Mouse (Mus musculus): ENCODE results near the gene Serpina12. TPM values are rescaled to one million over a fixed set of nuclear protein-coding genes. Genes with fewer than 3 reads are reported as not detected.

Serpina12 gene
- polyA plus RNA-seq, 1 experiment from 2014 or later, result not detected

GRCm38 (mm10) chr12:104002569-104003237, 41.5 kb downstream of the Serpina12 start:
- ATAC-seq, result no peak
- Histone ChIP-seq H3K27ac (no peak overlapping the region), H3K9me3 (replicated peaks) (no peaks in the 10 kb centered on the region; the same call in 1 of the 2 replicates), H3K9ac (no peak overlapping the region), H3K36me3 (no peaks in the 10 kb centered on the region), H3K27me3 (replicated peaks) (no peaks in the 10 kb centered on the region), H3K4me2 (no peak overlapping the region), H3K4me3 (no peak overlapping the region), H3K4me1 (no peaks in the 10 kb centered on the region)
- 60% methylated on average over 10 of the region's 10 CpGs for WGBS (ENCODE audit: insufficient replicate concordance)

DNA sequence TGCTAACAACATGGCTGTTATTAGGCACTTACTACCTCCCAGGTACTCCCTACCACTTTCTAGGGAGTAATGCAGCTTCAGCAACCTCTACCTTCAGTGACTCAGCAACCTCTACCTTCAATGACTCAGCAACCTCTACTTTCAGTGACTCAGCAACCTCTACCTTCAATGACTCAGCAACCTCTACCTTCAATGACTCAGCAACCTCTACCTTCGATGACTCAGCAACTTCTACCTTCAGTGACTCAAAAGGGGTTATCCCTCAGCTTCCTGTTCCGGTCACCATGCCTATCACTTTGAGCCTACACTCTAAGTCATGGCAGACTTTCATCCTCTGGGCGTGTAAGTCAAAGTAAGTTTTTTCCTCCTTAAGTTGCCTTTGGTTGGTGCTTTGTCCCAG, 43.6 kb downstream of the Serpina12 start:
- Histone ChIP-seq H3K4me2 (no peak overlapping the region), H3K4me3 (no peak overlapping the region), H3K27ac (no peak overlapping the region), H3K36me3 (no peaks in the 10 kb centered on the region), H3K9me3 (replicated peaks) (no peaks in the 10 kb centered on the region; the same call in 1 of the 2 replicates), H3K27me3 (replicated peaks) (no peaks in the 10 kb centered on the region), H3K4me1 (no peaks in the 10 kb centered on the region), H3K9ac (no peak overlapping the region)
- WGBS (ENCODE audit: insufficient replicate concordance), result 61% methylated on average over 3 of the region's 3 CpGs
- ATAC-seq, result no peak

- Histone ChIP-seq H3K4me3 (no peak overlapping the region), H3K36me3 (no peaks in the 10 kb centered on the region), H3K4me2 (no peak overlapping the region), H3K9me3 (replicated peaks) (no peaks in the 10 kb centered on the region; the same call in 1 of the 2 replicates), H3K9ac (no peak overlapping the region), H3K27ac (no peak overlapping the region), H3K27me3 (replicated peaks) (no peaks in the 10 kb centered on the region), H3K4me1 (no peaks in the 10 kb centered on the region)
- WGBS (ENCODE audit: insufficient replicate concordance), result 78% methylated on average over 8 of the region's 8 CpGs
- no peak for ATAC-seq
Observed at GRCm38 (mm10) chr12:103999611-104000010, 44.6 kb downstream of the Serpina12 start.

DNA sequence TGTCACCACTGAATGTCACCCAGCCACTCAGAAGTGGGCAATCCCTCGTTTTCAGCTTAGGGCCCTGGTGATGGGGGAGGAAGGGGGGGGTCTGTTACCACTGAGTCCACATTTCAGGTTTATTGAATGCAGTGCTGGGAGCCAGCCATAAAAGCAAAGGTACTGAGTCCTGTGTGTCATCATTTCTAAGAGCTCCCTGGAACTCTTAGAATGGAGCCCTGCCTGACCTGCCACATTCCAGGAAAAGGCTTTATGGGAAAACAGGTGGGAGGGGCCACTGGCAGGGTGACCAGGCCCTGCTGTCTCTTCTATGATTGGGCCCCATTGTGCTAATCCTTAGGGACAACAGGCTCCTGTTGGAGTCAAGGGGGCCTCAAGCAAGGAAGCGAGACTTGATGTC, 47.7 kb downstream of the Serpina12 start:
- no peaks in the 10 kb centered on the region for H3K27me3 ChIP-seq (replicated peaks)
- no peak for ATAC-seq
- no peaks in the 10 kb centered on the region for H3K9me3 ChIP-seq (replicated peaks)
- no peaks in the 10 kb centered on the region for H3K36me3 ChIP-seq
- 58% methylated on average over 2 of the region's 2 CpGs for WGBS (ENCODE audit: insufficient replicate concordance)
- no peak overlapping the region for H3K4me3 ChIP-seq
- no peak overlapping the region for H3K27ac ChIP-seq
- H3K9ac ChIP-seq, result no peak overlapping the region
- H3K4me1 ChIP-seq, result no peaks in the 10 kb centered on the region
- no peak overlapping the region for H3K4me2 ChIP-seq

DNA sequence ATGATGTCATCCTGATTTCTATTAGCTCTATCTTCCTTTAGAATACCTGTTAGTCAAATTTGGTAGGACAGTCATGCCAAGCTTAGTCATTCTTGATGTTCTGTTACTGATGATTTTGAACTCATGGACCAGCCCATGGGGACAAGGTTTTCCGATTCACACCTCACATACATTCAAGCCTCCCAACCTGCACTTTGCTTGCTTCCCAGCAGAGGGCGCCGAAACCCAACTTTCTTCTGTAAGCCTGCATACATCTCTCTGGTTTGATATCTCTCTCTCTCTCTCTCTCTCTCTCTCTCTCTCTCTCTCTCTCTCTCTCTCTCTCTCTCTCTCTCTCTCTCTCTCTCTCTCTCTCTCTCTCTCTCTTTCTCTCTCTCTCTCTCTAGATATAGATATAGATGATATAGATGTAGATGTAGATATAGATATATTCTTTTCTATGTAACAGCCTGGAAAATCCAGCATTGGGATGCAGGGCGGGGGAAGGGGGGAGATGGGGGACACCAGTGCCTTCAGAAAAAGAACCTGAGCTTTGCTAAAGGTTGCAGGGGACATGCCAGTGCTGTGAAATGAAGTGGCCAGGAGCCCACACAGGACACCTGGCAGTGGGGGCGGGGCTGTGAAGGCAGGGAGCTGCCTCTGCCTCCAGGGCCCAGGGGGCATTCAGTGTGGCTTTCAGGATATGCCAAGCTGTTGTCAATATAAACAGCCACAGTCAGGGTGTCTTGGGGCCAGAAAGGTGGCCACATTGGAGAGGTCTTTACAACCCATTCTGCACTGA, 48.8 kb downstream of the Serpina12 start:
- H3K27me3 ChIP-seq (replicated peaks), result no peaks in the 10 kb centered on the region
- no peak overlapping the region for H3K27ac ChIP-seq
- no peak overlapping the region for H3K4me2 ChIP-seq
- H3K9me3 ChIP-seq (replicated peaks), result no peaks in the 10 kb centered on the region
- no peak overlapping the region for H3K4me3 ChIP-seq
- WGBS (ENCODE audit: insufficient replicate concordance), result 25% methylated on average over 5 of the region's 5 CpGs
- no peak for ATAC-seq
- H3K4me1 ChIP-seq, result no peaks in the 10 kb centered on the region
- no peak overlapping the region for H3K9ac ChIP-seq
- H3K36me3 ChIP-seq, result no peaks in the 10 kb centered on the region

- ATAC-seq, result no peak
- WGBS (ENCODE audit: insufficient replicate concordance), result 39% methylated on average over 7 of the region's 7 CpGs
- no peak overlapping the region for H3K27ac ChIP-seq
- no peaks in the 10 kb centered on the region for H3K27me3 ChIP-seq (replicated peaks)
- no peaks in the 10 kb centered on the region; the same call in 1 of the 2 replicates for H3K4me1 ChIP-seq
- no peak overlapping the region for H3K9ac ChIP-seq
- no peak overlapping the region for H3K4me3 ChIP-seq
- H3K36me3 ChIP-seq, result no peaks in the 10 kb centered on the region
- no peaks in the 10 kb centered on the region for H3K9me3 ChIP-seq (replicated peaks)
- no peak overlapping the region for H3K4me2 ChIP-seq
Observed at GRCm38 (mm10) chr12:103992945-103993344, 51.3 kb downstream of the Serpina12 start.

DNA sequence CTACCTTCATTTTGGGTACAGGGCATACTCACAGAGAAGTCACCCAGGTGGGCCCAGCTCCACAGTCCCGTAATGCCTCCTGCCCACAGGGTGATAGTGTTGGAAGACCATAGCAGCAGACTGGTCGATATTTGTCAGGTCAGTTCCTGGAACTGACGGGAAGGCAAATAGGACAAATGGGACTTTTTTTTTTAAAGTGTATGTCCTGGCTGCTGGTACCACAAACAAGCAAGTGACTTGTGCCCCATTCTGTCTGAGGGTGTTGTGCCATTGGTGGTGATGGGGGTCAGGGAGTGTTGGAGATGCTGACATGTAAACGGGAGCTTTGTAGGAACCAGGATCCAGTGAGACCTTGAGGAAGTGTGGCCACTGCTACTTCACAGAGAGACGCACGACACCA, 54.4 kb downstream of the Serpina12 start, which contains the start of gene Serpina11:
Serpina11 (minus strand) TSS at position 101 of the 400 bp plus-strand sequence.
- peak within 1 kb of the TSS; percentile 69 for H3K27ac ChIP-seq
- H3K4me1 ChIP-seq, result no peaks in the 10 kb centered on the region; the same call in 1 of the 2 replicates
- WGBS (ENCODE audit: insufficient replicate concordance), result 60% methylated on average over 6 of the region's 6 CpGs

GRCm38 (mm10) chr12:103989514-103989767, 54.8 kb downstream of the Serpina12 start:
- no peaks in the 10 kb centered on the region for H3K36me3 ChIP-seq
- H3K27ac ChIP-seq, result peak overlapping the region; percentile 69; the same call in 1 of the 2 replicates
- H3K27me3 ChIP-seq (replicated peaks), result no peaks in the 10 kb centered on the region
- no peaks in the 10 kb centered on the region; the same call in 1 of the 2 replicates for H3K4me1 ChIP-seq
- no peak overlapping the region for H3K4me3 ChIP-seq
- H3K4me2 ChIP-seq, result no peak overlapping the region
- no peak for ATAC-seq
- no peak overlapping the region for H3K9ac ChIP-seq
- 61% methylated on average over 2 of the region's 2 CpGs for WGBS (ENCODE audit: insufficient replicate concordance)
- H3K9me3 ChIP-seq (replicated peaks), result no peaks in the 10 kb centered on the region

More for the DNA sequence above, 54.4 kb downstream of the Serpina12 start, which contains the start of gene Serpina11:
- Histone ChIP-seq H3K4me2 (no peak within 1 kb of the TSS), H3K27me3 (replicated peaks) (no peaks in the 10 kb centered on the region), H3K9ac (no peak within 1 kb of the TSS), H3K9me3 (replicated peaks) (no peaks in the 10 kb centered on the region), H3K4me3 (no peak within 1 kb of the TSS), H3K36me3 (no peaks in the 10 kb centered on the region)
- no peak for ATAC-seq

DNA sequence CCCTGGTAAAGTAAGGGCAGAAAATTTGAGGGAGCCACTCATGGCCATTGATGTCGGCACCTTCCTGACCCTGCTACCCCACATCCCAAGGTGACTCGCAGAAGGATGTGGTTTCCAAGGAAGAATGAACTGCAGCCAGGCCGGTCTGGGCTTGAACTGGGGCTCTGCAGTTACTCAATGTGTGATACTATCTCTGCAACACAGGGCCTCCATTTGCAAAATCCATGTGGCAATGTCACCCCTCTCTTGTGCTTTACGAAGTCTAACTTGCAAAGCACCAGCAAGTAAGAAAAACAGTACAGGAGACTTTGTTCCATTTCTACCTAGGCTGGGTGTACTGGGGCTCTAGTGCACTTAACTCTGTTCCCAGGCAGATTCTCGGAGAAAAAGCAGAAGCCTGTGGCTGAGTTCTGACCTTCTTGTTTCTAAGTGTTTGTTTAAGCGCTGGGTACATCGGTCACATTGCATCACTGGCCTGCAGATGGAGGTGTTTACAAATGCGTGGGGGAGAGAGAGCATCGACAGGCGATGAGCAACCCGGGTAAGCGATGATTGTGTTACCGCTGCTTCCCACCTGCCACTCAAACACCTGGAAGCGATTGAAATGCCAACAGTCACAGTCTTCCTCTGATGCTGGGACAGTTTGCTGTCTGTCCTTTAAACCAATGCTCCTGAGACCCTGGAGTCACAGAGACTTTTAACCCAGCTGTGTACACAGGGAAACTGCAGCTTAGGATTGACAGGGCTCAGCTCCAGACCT, 55.3 kb downstream of the Serpina12 start:
- 41% methylated on average over 14 of the region's 14 CpGs for WGBS (ENCODE audit: insufficient replicate concordance)
- H3K27me3 ChIP-seq (replicated peaks), result no peaks in the 10 kb centered on the region
- no peak overlapping the region for H3K9ac ChIP-seq
- H3K4me1 ChIP-seq, result no peaks in the 10 kb centered on the region; the same call in 1 of the 2 replicates
- H3K9me3 ChIP-seq (replicated peaks), result no peaks in the 10 kb centered on the region
- no peak overlapping the region for H3K4me2 ChIP-seq
- peak; percentile 66 for ATAC-seq
- no peak overlapping the region for H3K4me3 ChIP-seq
- H3K27ac ChIP-seq, result peak overlapping the region; percentile 69
- H3K36me3 ChIP-seq, result no peaks in the 10 kb centered on the region

- WGBS (ENCODE audit: insufficient replicate concordance), result 42% methylated on average over 5 of the region's 5 CpGs
- Histone ChIP-seq H3K9ac (no peak overlapping the region), H3K27ac (no peak overlapping the region), H3K9me3 (replicated peaks) (no peaks in the 10 kb centered on the region), H3K4me3 (no peak overlapping the region), H3K36me3 (no peaks in the 10 kb centered on the region), H3K4me1 (no peaks in the 10 kb centered on the region; the same call in 1 of the 2 replicates), H3K4me2 (no peak overlapping the region), H3K27me3 (replicated peaks) (no peaks in the 10 kb centered on the region)
- no peak for ATAC-seq
Observed at GRCm38 (mm10) chr12:103985868-103986267, 58.4 kb downstream of the Serpina12 start.

- Histone ChIP-seq H3K27ac (no peak overlapping the region), H3K36me3 (no peaks in the 10 kb centered on the region), H3K4me1 (no peaks in the 10 kb centered on the region; the same call in 1 of the 2 replicates), H3K4me3 (no peak overlapping the region), H3K4me2 (no peak overlapping the region), H3K9ac (no peak overlapping the region), H3K9me3 (replicated peaks) (no peaks in the 10 kb centered on the region), H3K27me3 (replicated peaks) (no peaks in the 10 kb centered on the region)
- WGBS (ENCODE audit: insufficient replicate concordance), result 55% methylated on average over 4 of the region's 4 CpGs
- no peak for ATAC-seq
Observed at GRCm38 (mm10) chr12:103984935-103985334, 59.3 kb downstream of the Serpina12 start.

All from liver, embryonic 12.5 days (tissue).